In genomic region chr13:108273034-108273433, GRCm38 (mm10) we compare ENCODE assay signal across 13 mouse cellular contexts. TPM values are rescaled to one million over a fixed set of nuclear protein-coding genes. Genes with fewer than 3 reads are reported as not detected.
DNase-seq lines count a peak whose midpoint lies in the region; ATAC-seq and TF ChIP-seq lines count a peak whose summit lies in the region.
"Had no signal": no experiment of that assay in that cellular context is flagged by ENCODE, and none has a peak within 500 bp of the region (broad histone marks: within the 10 kb centered on the region; RNA-seq: fewer than 3 reads in every experiment).

No protein-coding gene starts in this region.

- H3K36me3 ChIP-seq in heart, embryonic 16.5 days (ENCODE audit: control insufficient read depth, insufficient read depth), result no peaks in the 10 kb centered on the region
- no peaks in the 10 kb centered on the region for H3K36me3 ChIP-seq in lung, embryonic 14.5 days (ENCODE audit: insufficient read depth)
- H3K36me3 ChIP-seq in limb, embryonic 14.5 days (ENCODE audit: control insufficient read depth, insufficient read depth, low read length), result no peaks in the 10 kb centered on the region
- H3K36me3 ChIP-seq: G1E; liver, embryonic 15.5 days had no signal

- H3K4me1 ChIP-seq in heart, embryonic 16.5 days (ENCODE audit: control insufficient read depth, insufficient read depth, low read length), result no peaks in the 10 kb centered on the region
- peaks cover 4% of the 10 kb centered on the region; the same call in 1 of the 2 replicates for H3K4me1 ChIP-seq in lung, embryonic 14.5 days (ENCODE audit: insufficient read depth)
- peaks cover 17% of the 10 kb centered on the region for H3K4me1 ChIP-seq in limb, embryonic 14.5 days (ENCODE audit: control insufficient read depth, insufficient read depth, low read length)
- H3K4me1 ChIP-seq: liver, embryonic 15.5 days had no signal

- no peak overlapping the region for H3K27ac ChIP-seq in heart, embryonic 16.5 days (ENCODE audit: low read length)
- H3K27ac ChIP-seq in lung, embryonic 14.5 days (ENCODE audit: low read depth), result no peak overlapping the region
- no peak overlapping the region for H3K27ac ChIP-seq in limb, embryonic 14.5 days (replicated peaks; ENCODE audit: low read depth, low read length)
- H3K27ac ChIP-seq: liver, embryonic 15.5 days had no signal

- DNase-seq in heart, adult 8-10 months (ENCODE audit: low spot score), result no peak
- no peak for DNase-seq in lung, embryonic 14.5 days
- DNase-seq in lung, postnatal 4 days, result no peak
- peak; percentile 35 for DNase-seq in forelimb bud, embryonic 11.5 days (ENCODE audit: low read depth, low spot score)
- DNase-seq in limb, embryonic 14.5 days (ENCODE audit: low spot score), result no peak
- no peak for DNase-seq in adrenal gland, postnatal 4 days (ENCODE audit: low spot score in 2 of 2)
- DNase-seq: adrenal gland, adult 8-10 months; cerebellum, adult 9-11 months; heart, postnatal 14 days; thymus, postnatal 14 days had no signal

- WGBS in heart, embryonic 16.5 days, result 53% methylated on average over 15 of the region's 15 CpGs
- WGBS in lung, embryonic 14.5 days, result 43% methylated on average over 15 of the region's 15 CpGs
- WGBS in limb, embryonic 14.5 days, result 33% methylated on average over 15 of the region's 15 CpGs

- ATAC-seq in heart, embryonic 16.5 days (replicated peaks; ENCODE audit: extremely low read depth, insufficient read depth, low FRiP score), result no peak
- peak; percentile 59; the same call in 1 of the 2 replicates for ATAC-seq in lung, embryonic 14.5 days (ENCODE audit: insufficient read depth)
- ATAC-seq in limb, embryonic 14.5 days (ENCODE audit: low FRiP score, low read depth), result 0 out of 2 replicates have a peak, but pooled peaks have one; percentile 15

- H3K4me2 ChIP-seq in heart, embryonic 16.5 days (ENCODE audit: low read depth, low read length), result peak overlapping the region; percentile 9; the same call in 1 of the 2 replicates
- H3K4me2 ChIP-seq in lung, embryonic 14.5 days, result peak overlapping the region; percentile 38; the same call in 1 of the 2 replicates
- peak overlapping the region; percentile 40 for H3K4me2 ChIP-seq in limb, embryonic 14.5 days (replicated peaks; ENCODE audit: low read depth, low read length, severe bottlenecking)
- H3K4me2 ChIP-seq: liver, embryonic 15.5 days had no signal

- H3K4me3 ChIP-seq in heart, embryonic 16.5 days (ENCODE audit: low read length), result no peak overlapping the region
- no peak overlapping the region for H3K4me3 ChIP-seq in lung, embryonic 14.5 days (ENCODE audit: low read depth, low read length)
- no peak overlapping the region for H3K4me3 ChIP-seq in limb, embryonic 14.5 days (replicated peaks; ENCODE audit: low read length)
- H3K4me3 ChIP-seq: liver, embryonic 15.5 days had no signal

- H3K9ac ChIP-seq in heart, embryonic 16.5 days (ENCODE audit: low read length), result no peak overlapping the region
- no peak overlapping the region for H3K9ac ChIP-seq in lung, embryonic 14.5 days
- H3K9ac ChIP-seq in limb, embryonic 14.5 days (ENCODE audit: low read depth, low read length, severe bottlenecking), result no peak overlapping the region
- H3K9ac ChIP-seq: liver, embryonic 15.5 days had no signal

- no peak for TF ChIP-seq POLR2A in limb, embryonic 14.5 days (IDR thresholded peaks at IDR 0.05; ENCODE audit: borderline replicate concordance, extremely low read depth, insufficient read depth, insufficient read length)

- TF ChIP-seq CTCF in lung, embryonic 14.5 days (IDR thresholded peaks at IDR 0.05; ENCODE audit: low read depth), result no peak

- H3K9me3 ChIP-seq in heart, embryonic 16.5 days (replicated peaks; ENCODE audit: control insufficient read depth, low read length), result no peaks in the 10 kb centered on the region
- no peaks in the 10 kb centered on the region for H3K9me3 ChIP-seq in lung, embryonic 14.5 days (ENCODE audit: low read depth, low read length)
- no peaks in the 10 kb centered on the region for H3K9me3 ChIP-seq in limb, embryonic 14.5 days (ENCODE audit: control insufficient read depth, low read length)
- H3K9me3 ChIP-seq: G1E; liver, embryonic 15.5 days had no signal

- H3K27me3 ChIP-seq in heart, embryonic 16.5 days (ENCODE audit: control insufficient read depth, insufficient read depth, low read length), result peaks cover 7% of the 10 kb centered on the region; the same call in 1 of the 2 replicates
- H3K27me3 ChIP-seq in lung, embryonic 14.5 days (ENCODE audit: insufficient read depth, low read length), result no peaks in the 10 kb centered on the region
- H3K27me3 ChIP-seq in limb, embryonic 14.5 days (ENCODE audit: control insufficient read depth, insufficient read depth, low read length), result no peaks in the 10 kb centered on the region
- H3K27me3 ChIP-seq: liver, embryonic 15.5 days had no signal

RNA-seq across cellular contexts. Expression of gene Depdc1b, which starts 43.1 kb away (rescaled TPM):
- polyA plus RNA-seq in heart, embryonic 16.5 days (2015; fragmentation: Nextera tagmentation; extraction: Ambion mirVana), result 5.1 and 6.4 TPM in 2 replicates
- total RNA-seq in heart, adult 8-10 months (2022), result under 1 TPM in 3 of 4 experiments, not detected in 1; 0.16 to 0.56 (median 0.43) TPM
- polyA plus RNA-seq in lung, embryonic 14.5 days (2014; fragmentation: Nextera tagmentation; extraction: Ambion mirVana), result 17.3 and 20.2 TPM in 2 replicates
- 6.0 and 6.4 TPM in 2 replicates for polyA plus RNA-seq in limb, embryonic 14.5 days (2012; rRNA removed)
- 6.1 and 7.1 TPM in 2 replicates for polyA plus RNA-seq in limb, embryonic 14.5 days (2014; fragmentation: Nextera tagmentation; extraction: Ambion mirVana)
- total RNA-seq in adrenal gland, postnatal 4 days (2021), result 1 to 10 TPM; 4.9 to 7.9 TPM

RNA-seq across cellular contexts. Expression of gene Elovl7, which starts 58.8 kb away (rescaled TPM):
- 3.3 and 4.2 TPM in 2 replicates for polyA plus RNA-seq in heart, embryonic 16.5 days (2015; fragmentation: Nextera tagmentation; extraction: Ambion mirVana)
- total RNA-seq in heart, adult 8-10 months (2022), result under 1 TPM; 0.14 to 0.34 (median 0.22) TPM
- 9.7 and 9.9 TPM in 2 replicates for polyA plus RNA-seq in lung, embryonic 14.5 days (2014; fragmentation: Nextera tagmentation; extraction: Ambion mirVana)
- polyA plus RNA-seq in limb, embryonic 14.5 days (2012; rRNA removed), result 0.91 and 1.4 TPM in 2 replicates
- polyA plus RNA-seq in limb, embryonic 14.5 days (2014; fragmentation: Nextera tagmentation; extraction: Ambion mirVana), result 4.8 TPM in 2 replicates
- total RNA-seq in adrenal gland, postnatal 4 days (2021), result 1 to 10 TPM; 1.0 to 3.8 TPM
- polyA plus RNA-seq: G1E had no signal
